Comparison of ENCODE assay signal across 28 mouse cellular contexts in the genomic region with DNA sequence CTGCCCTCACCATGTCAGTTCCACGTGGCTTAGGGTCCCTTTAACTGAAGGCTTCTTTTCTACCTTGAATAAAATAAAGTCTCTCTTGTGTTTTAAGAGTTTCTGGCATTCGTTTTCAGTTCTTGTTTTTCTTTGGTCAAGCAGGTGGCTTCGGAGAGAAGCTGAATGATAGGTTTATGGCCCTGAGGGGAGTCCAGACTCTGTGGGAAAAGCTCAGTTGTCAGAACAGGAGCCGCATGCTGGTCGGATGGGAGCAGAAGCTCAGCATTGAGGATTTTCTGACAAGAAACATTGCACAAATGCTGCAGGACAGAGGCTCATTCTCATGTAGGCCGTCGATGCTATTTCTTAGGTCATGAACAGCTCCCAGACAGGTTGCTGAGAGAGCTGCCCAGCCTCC.
"Had no signal": no experiment of that assay in that cellular context is flagged by ENCODE, and none has a peak within 500 bp of the region (broad histone marks: within the 10 kb centered on the region; RNA-seq: fewer than 3 reads in every experiment).

No protein-coding gene starts in this region.

- H3K27ac ChIP-seq: gastrocnemius, adult 2 months; heart, adult 2 months; heart, embryonic 13.5 days; heart, embryonic 15.5 days; hindbrain, embryonic 10.5 days; hindbrain, embryonic 12.5 days; hindbrain, embryonic 14.5 days; intestine, embryonic 15.5 days; layer of hippocampus, adult 2 months; left cerebral cortex, adult 2 months; limb, embryonic 10.5 days; limb, embryonic 12.5 days; liver, embryonic 13.5 days; liver, embryonic 15.5 days had no signal

- H3K9ac ChIP-seq: heart, embryonic 13.5 days; heart, embryonic 15.5 days; hindbrain, embryonic 12.5 days; hindbrain, embryonic 14.5 days; intestine, embryonic 15.5 days; limb, embryonic 12.5 days; liver, embryonic 13.5 days; liver, embryonic 15.5 days; liver, postnatal 0 days had no signal

- H3K9me3 ChIP-seq: heart, embryonic 13.5 days; heart, embryonic 15.5 days; hindbrain, embryonic 10.5 days; hindbrain, embryonic 12.5 days; intestine, embryonic 15.5 days; limb, embryonic 10.5 days; liver, embryonic 13.5 days; liver, embryonic 15.5 days had no signal

- H3K4me1 ChIP-seq: intestine, embryonic 15.5 days; limb, embryonic 10.5 days; limb, embryonic 12.5 days; liver, embryonic 13.5 days; liver, embryonic 15.5 days had no signal

- H3K27me3 ChIP-seq: hindbrain, embryonic 12.5 days; intestine, embryonic 15.5 days; liver, embryonic 13.5 days; liver, embryonic 15.5 days had no signal

- H3K4me2 ChIP-seq: heart, embryonic 11.5 days; heart, embryonic 13.5 days; heart, embryonic 15.5 days; hindbrain, embryonic 12.5 days; hindbrain, embryonic 14.5 days; intestine, embryonic 15.5 days; limb, embryonic 12.5 days; liver, embryonic 11.5 days; liver, embryonic 13.5 days; liver, embryonic 15.5 days had no signal

- DNase-seq: gastrocnemius, adult 2 months; gastrocnemius, postnatal 10 days; gastrocnemius, postnatal 25 days; heart, adult 2 months; heart, postnatal 14 days; heart, postnatal 4 days; kidney, adult 8-10 months; kidney, postnatal 25 days; kidney, postnatal 4 days; liver; liver, embryonic 13.5 days; liver, postnatal 0 days had no signal

- ATAC-seq: hindbrain, embryonic 16.5 days; inflammation-experienced regulatory T-cells, adult 6 months; intestine, embryonic 15.5 days; intestine, postnatal 0 days; liver, postnatal 0 days had no signal

- H3K4me3 ChIP-seq: gastrocnemius, adult 2 months; heart, adult 2 months; heart, embryonic 13.5 days; heart, embryonic 15.5 days; hindbrain, embryonic 10.5 days; hindbrain, embryonic 12.5 days; intestine, embryonic 15.5 days; layer of hippocampus, adult 2 months; left cerebral cortex, adult 2 months; limb, embryonic 10.5 days; limb, embryonic 12.5 days; liver, embryonic 13.5 days; liver, embryonic 15.5 days had no signal

- H3K36me3 ChIP-seq: heart, embryonic 13.5 days; heart, embryonic 15.5 days; hindbrain, embryonic 10.5 days; hindbrain, embryonic 12.5 days; intestine, embryonic 15.5 days; limb, embryonic 10.5 days; limb, embryonic 12.5 days; liver, embryonic 13.5 days; liver, embryonic 15.5 days had no signal
